Mouse (Mus musculus) ovary, postnatal 10 days (tissue): ENCODE measurements around the gene Cnot3.
"Not testable (repeated sequence)": the region's sequence is repeated elsewhere in the genome, so short reads cannot be mapped to it uniquely, and the experiment has no call there.

ENCODE experiments used
- DNase-seq: peaks from one replicate; pipeline ENCODE4 v3.0.0; 2022; ENCODE audit warnings: low spot score

The Cnot3 gene

GRCm38 (mm10) chr7:3644672-3645487, at the start of gene Cnot3:
Gene Cnot3, plus strand, starts transcription at chr7:3645268.
- peak; percentile 89 for DNase-seq

GRCm38 (mm10) chr7:3597755-3598154, 47.3 kb upstream of the Cnot3 start:
- DNase-seq = not testable (repeated sequence)

GRCm38 (mm10) chr7:3601119-3601518, 43.9 kb upstream of the Cnot3 start:
- peak; percentile 13 for DNase-seq

GRCm38 (mm10) chr7:3606798-3607197, 38.3 kb upstream of the Cnot3 start:
- DNase-seq = no peak

GRCm38 (mm10) chr7:3607391-3607790, 37.7 kb upstream of the Cnot3 start:
- no peak for DNase-seq

- DNase-seq = no peak
Observed at GRCm38 (mm10) chr7:3608668-3609067, 36.4 kb upstream of the Cnot3 start.

GRCm38 (mm10) chr7:3609082-3609481, 36.0 kb upstream of the Cnot3 start:
- DNase-seq = peak; percentile 21

GRCm38 (mm10) chr7:3610437-3610836, 34.6 kb upstream of the Cnot3 start:
- no peak for DNase-seq

- no peak for DNase-seq
Observed at GRCm38 (mm10) chr7:3611006-3611405, 34.1 kb upstream of the Cnot3 start.

- DNase-seq = no peak
Observed at GRCm38 (mm10) chr7:3614021-3614420, 31.0 kb upstream of the Cnot3 start.

GRCm38 (mm10) chr7:3616057-3616388, 29.0 kb upstream of the Cnot3 start, which contains the start of gene Oscar:
Gene Oscar, minus strand, starts transcription at chr7:3616157.
- no peak for DNase-seq

GRCm38 (mm10) chr7:3616389-3617241, 28.5 kb upstream of the Cnot3 start:
- no peak for DNase-seq

- DNase-seq = peak; percentile 43
Observed at GRCm38 (mm10) chr7:3617242-3617995, 27.6 kb upstream of the Cnot3 start, which contains the start of gene Ndufa3. Gene Ndufa3, plus strand, starts transcription at chr7:3617373.

GRCm38 (mm10) chr7:3629030-3629429, 16.0 kb upstream of the Cnot3 start:
- no peak for DNase-seq

GRCm38 (mm10) chr7:3629543-3630477, 15.3 kb upstream of the Cnot3 start, which contains the start of the genes Tfpt and Prpf31:
Gene Tfpt, minus strand, starts transcription at chr7:3629929.
Gene Prpf31, plus strand, starts transcription at chr7:3629985.
- DNase-seq = peak; percentile 81

GRCm38 (mm10) chr7:3630478-3630815, 14.6 kb upstream of the Cnot3 start:
- no peak for DNase-seq

GRCm38 (mm10) chr7:3643412-3643811, 1.7 kb upstream of the Cnot3 start:
- no peak for DNase-seq

- no peak for DNase-seq
Observed at GRCm38 (mm10) chr7:3643843-3644242, 1.2 kb upstream of the Cnot3 start.

- no peak for DNase-seq
Observed at GRCm38 (mm10) chr7:3644348-3644671, 758 bp upstream of the Cnot3 start.

- DNase-seq = peak; percentile 23
Observed at GRCm38 (mm10) chr7:3645488-3646025, 489 bp downstream of the Cnot3 start.

GRCm38 (mm10) chr7:3646188-3646587, 1.1 kb downstream of the Cnot3 start:
- DNase-seq = no peak
